Mouse (Mus musculus) thymus, postnatal 14 days (tissue): ENCODE measurements around the gene Msl1.

Source experiments
- DNase-seq: peaks from one replicate; pipeline ENCODE4 v3.0.0; 2021

The Msl1 gene

GRCm38 (mm10) chr11:98849196-98849894, 54.0 kb downstream of the Msl1 start:
- no peak for DNase-seq

- DNase-seq, result no peak
These were observed 55.1 kb downstream of the Msl1 start for GRCm38 (mm10) chr11:98850100-98851093.

DNA sequence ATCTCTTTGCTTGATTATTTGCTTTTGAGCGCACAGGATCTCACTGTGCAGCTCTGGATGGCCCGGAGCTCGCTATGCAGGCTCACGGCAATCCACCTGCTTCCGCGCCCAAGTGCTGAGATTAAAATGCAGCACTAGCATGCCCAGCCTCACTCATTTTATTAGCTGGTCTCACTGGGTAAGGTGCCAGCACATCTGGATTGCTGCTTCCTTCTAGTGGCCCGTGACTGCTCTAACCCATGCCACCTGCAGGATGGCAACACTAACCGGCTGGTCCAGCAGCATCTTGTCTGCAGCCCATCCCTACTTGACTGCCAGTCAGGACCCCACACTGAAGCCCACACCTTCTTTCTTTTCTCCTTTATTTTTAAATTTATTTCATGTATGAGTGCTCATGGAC, 58.8 kb downstream of the Msl1 start:
- peak; percentile 32 for DNase-seq

DNA sequence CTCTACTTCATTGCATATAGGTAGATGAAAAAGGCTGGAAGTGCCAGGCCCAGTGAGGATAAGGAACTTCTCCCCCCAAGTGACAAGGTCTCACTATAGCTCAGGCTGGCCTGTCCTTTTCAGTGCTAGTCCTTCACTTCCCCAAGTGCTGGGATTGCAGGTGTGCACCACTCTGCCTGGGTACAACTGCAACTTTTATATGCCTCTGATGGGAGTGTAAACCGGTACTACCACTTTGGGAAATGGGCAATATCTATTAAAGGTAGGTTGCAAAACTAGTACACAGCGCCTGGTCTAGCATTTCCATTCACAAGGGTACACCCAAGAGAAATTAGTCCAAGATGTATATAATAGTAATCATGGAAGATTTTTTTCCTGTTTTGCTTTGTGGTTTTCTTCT, 59.3 kb downstream of the Msl1 start:
- DNase-seq, result no peak
